Mouse (Mus musculus): Measurements from ENCODE around the gene Cd163. TPM values are rescaled to one million over a fixed set of nuclear protein-coding genes. Genes with fewer than 3 reads are reported as not detected.

Gene Cd163
- polyA plus RNA-seq, 1 experiment from 2014 or later = 0.51 TPM

DNA sequence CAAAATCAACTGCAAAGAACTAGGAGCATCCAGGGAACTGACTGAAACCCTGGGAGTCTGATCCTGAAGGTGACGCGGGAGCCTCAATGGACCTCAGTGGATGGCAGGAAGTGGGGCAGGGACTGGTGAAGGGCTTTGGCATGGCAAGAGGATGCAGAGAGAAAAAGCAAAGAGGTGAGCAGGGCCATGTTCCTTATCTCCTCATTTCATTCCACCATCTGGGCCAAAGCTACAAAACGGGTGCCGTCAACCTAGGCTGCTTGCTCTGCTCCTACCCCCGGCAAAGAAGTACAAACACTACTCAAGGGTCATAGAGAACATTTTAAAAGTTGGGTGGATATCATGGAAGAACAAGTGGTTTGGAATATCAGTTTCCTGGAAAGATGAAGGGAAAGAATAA, 71.9 kb downstream of the Cd163 start:
- no peak for ATAC-seq
- TF ChIP-seq CTCF (IDR thresholded peaks at IDR 0.05; ENCODE audit: low read depth) = no peak
- WGBS = 88% methylated on average over 5 of the region's 5 CpGs

DNA sequence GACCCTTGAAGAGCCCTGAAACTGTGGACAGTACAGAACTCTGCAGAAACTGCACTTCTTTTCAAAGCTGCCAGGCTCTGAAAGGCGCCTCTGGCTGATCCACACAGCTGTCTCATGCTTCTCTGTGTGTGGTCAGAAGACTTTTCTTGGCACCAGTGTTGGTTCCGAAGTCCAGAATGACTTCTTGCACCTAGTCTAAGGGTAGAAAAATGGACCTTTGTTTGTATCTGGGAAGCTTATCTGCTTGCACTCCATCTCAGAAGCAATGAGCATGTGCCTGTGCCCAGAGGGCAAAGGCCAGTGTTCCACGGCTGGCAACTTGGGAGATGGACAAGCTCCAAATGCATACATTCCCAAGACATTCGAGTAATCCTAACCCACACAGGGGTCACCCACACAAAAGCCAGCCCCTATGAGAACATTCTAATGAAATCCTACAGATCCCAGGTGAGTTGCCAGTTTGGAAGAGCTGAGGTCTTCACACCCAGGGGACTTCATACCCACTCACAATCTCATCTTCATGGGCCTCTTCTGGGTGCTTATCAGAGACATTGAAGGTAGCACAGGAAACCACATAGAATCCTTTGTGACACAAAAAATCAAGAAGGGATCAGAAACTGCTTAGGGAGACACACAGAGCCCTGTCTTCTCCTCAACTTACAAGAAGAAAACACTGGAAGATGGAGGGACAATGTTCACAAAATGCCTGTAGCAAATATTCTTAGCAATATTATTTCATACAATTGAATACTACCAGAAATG, 73.2 kb downstream of the Cd163 start:
- no peak for TF ChIP-seq CTCF (IDR thresholded peaks at IDR 0.05; ENCODE audit: low read depth)
- H3K27ac ChIP-seq (ENCODE audit: low read depth, low read length) = peak overlapping the region; percentile 61; the same call in 1 of the 2 replicates
- 43% methylated on average over 4 of the region's 4 CpGs for WGBS

More for the DNA sequence above, 71.9 kb downstream of the Cd163 start:
- H3K4me2 ChIP-seq (replicated peaks; ENCODE audit: low read depth) = no peak overlapping the region
- no peak overlapping the region for H3K4me3 ChIP-seq (ENCODE audit: low read depth, low read length)
- no peaks in the 10 kb centered on the region for H3K4me1 ChIP-seq (replicated peaks; ENCODE audit: control insufficient read depth, insufficient read depth, low read length)
- H3K27me3 ChIP-seq (replicated peaks; ENCODE audit: control insufficient read depth, insufficient read depth, low read length) = no peaks in the 10 kb centered on the region
- no peak overlapping the region for H3K27ac ChIP-seq (ENCODE audit: low read depth, low read length)
- H3K9ac ChIP-seq (ENCODE audit: low read depth, low read length) = no peak overlapping the region
- H3K36me3 ChIP-seq (ENCODE audit: control insufficient read depth, insufficient read depth) = no peaks in the 10 kb centered on the region
- no peaks in the 10 kb centered on the region for H3K9me3 ChIP-seq (ENCODE audit: control insufficient read depth)

GRCm38 (mm10) chr6:124379331-124379730, 74.9 kb downstream of the Cd163 start:
- Histone ChIP-seq H3K4me1 (replicated peaks; ENCODE audit: control insufficient read depth, insufficient read depth, low read length) (no peaks in the 10 kb centered on the region), H3K36me3 (ENCODE audit: control insufficient read depth, insufficient read depth) (no peaks in the 10 kb centered on the region), H3K27ac (ENCODE audit: low read depth, low read length) (no peak overlapping the region), H3K4me3 (ENCODE audit: low read depth, low read length) (no peak overlapping the region), H3K4me2 (replicated peaks; ENCODE audit: low read depth) (no peak overlapping the region), H3K27me3 (replicated peaks; ENCODE audit: control insufficient read depth, insufficient read depth, low read length) (no peaks in the 10 kb centered on the region), H3K9me3 (ENCODE audit: control insufficient read depth) (no peaks in the 10 kb centered on the region), H3K9ac (ENCODE audit: low read depth, low read length) (no peak overlapping the region)
- TF ChIP-seq CTCF (IDR thresholded peaks at IDR 0.05; ENCODE audit: low read depth) = peak; percentile 84
- 34% methylated on average over 10 of the region's 10 CpGs for WGBS
- no peak for ATAC-seq

More for the DNA sequence above, 73.2 kb downstream of the Cd163 start:
- H3K9ac ChIP-seq (ENCODE audit: low read depth, low read length) = no peak overlapping the region
- no peak overlapping the region for H3K4me2 ChIP-seq (replicated peaks; ENCODE audit: low read depth)
- no peaks in the 10 kb centered on the region for H3K27me3 ChIP-seq (replicated peaks; ENCODE audit: control insufficient read depth, insufficient read depth, low read length)
- peak; percentile 94 for ATAC-seq
- no peaks in the 10 kb centered on the region for H3K9me3 ChIP-seq (ENCODE audit: control insufficient read depth)
- H3K4me3 ChIP-seq (ENCODE audit: low read depth, low read length) = no peak overlapping the region
- no peaks in the 10 kb centered on the region for H3K36me3 ChIP-seq (ENCODE audit: control insufficient read depth, insufficient read depth)
- H3K4me1 ChIP-seq (replicated peaks; ENCODE audit: control insufficient read depth, insufficient read depth, low read length) = no peaks in the 10 kb centered on the region

Other genes with a start within 250 kb of the Cd163 start
- gene Vmn2r27, start 72.8 kb upstream of the Cd163 start, polyA plus RNA-seq (2015; fragmentation: Nextera tagmentation; extraction: Ambion mirVana) = not detected in 2 replicates
- gene Pex5, start 110.4 kb downstream of the Cd163 start, polyA plus RNA-seq (2015; fragmentation: Nextera tagmentation; extraction: Ambion mirVana) = 30.1 and 33.6 TPM in 2 replicates
- 2.7 and 3.4 TPM in 2 replicates for gene Clstn3, start 160.1 kb downstream of the Cd163 start, polyA plus RNA-seq (2015; fragmentation: Nextera tagmentation; extraction: Ambion mirVana)
- gene C1rl, start 188.5 kb downstream of the Cd163 start, polyA plus RNA-seq (2015; fragmentation: Nextera tagmentation; extraction: Ambion mirVana) = 1.9 TPM in 2 replicates
- 6.9 and 7.5 TPM in 2 replicates for gene C1ra, start 207.7 kb downstream of the Cd163 start, polyA plus RNA-seq (2015; fragmentation: Nextera tagmentation; extraction: Ambion mirVana)
- 9.1 and 10.4 TPM in 2 replicates for gene C1s1, start 237.7 kb downstream of the Cd163 start, polyA plus RNA-seq (2015; fragmentation: Nextera tagmentation; extraction: Ambion mirVana)